Mouse (Mus musculus): ENCODE measurements around the gene Pde11a.
"Not testable (repeated sequence)": the region's sequence is repeated elsewhere in the genome, so short reads cannot be mapped to it uniquely, and the experiment has no call there.

DNA sequence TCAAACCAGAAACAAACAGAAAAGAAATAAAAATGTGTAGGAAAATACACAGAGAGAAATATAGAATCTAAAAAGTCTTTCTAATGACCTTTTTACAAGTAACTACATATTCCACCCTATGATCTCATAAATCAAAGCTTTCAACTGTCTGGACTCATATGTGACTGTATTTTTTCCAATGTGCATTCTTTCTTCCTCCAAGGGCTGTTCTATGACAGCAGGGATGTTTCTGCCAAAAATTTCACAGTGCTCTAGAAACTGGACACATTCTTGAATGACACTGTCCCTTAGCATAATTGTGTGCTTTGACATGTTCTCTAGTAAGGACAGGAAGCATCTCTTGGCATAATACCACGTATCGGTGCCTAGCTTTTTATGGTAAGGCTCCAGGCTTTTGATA lies 362.5 kb downstream of the Pde11a start:
- TF ChIP-seq CTCF (IDR thresholded peaks at IDR 0.05; ENCODE audit: low read depth, low read length); POLR2A (IDR thresholded peaks at IDR 0.05; ENCODE audit: extremely low read depth, insufficient read depth, low read length): not testable (repeated sequence)
